Mouse (Mus musculus) C2C12 (cell line): ENCODE measurements around the gene Son.

Experiments used
- CTCF ChIP-seq: IDR thresholded peaks from one replicate; pipeline ENCODE4 v1.5.1; 2011; ENCODE audit not compliant: control insufficient read depth, insufficient read depth, insufficient read length
- MAX ChIP-seq: IDR thresholded peaks from one replicate; pipeline ENCODE4 v1.6.1; 2011; ENCODE audit warnings: mild to moderate bottlenecking, control low read depth
- MYOD1 ChIP-seq: IDR thresholded peaks from one replicate; pipeline ENCODE4 v1.6.1; 2011; ENCODE audit warnings: low read depth; ENCODE audit not compliant: control insufficient read depth, insufficient read length

DNA sequence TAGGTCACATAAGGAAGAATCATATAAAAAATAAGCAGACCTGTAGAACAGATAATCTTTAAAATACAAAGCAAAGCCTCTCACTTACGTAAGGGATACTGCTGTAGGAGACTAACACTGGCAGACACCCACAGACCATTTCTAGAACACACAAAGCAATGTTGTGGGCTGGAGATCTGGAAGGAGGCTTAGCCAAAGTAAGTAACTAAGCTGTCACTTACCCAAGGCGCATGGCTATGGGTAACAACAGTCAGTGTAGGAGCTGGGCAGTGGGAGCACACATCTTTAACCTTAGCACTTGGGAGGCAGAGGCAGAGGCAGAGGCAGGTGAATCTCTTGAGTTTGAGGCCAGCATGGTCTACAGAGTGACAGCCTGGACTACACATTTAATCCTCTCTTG lies 7.7 kb upstream of the Son start:
- TF ChIP-seq CTCF: no peak
- no peak for TF ChIP-seq MYOD1
- no peak for TF ChIP-seq MAX
